Mouse (Mus musculus) cerebellum, postnatal 14 days (tissue): ENCODE measurements around the gene A630073D07Rik.
A peak's percentile ranks its signal among the peaks of the same experiment; 100 is the strongest.
"Not testable (repeated sequence)": the region's sequence is repeated elsewhere in the genome, so short reads cannot be mapped to it uniquely, and the experiment has no call there.

ENCODE experiments used
- DNase-seq, 2 experiments: peaks; one replicate each; pipeline ENCODE4 v3.0.0; 2021; ENCODE audit warnings: mixed read lengths in 2 of 2

A630073D07Rik gene

GRCm38 (mm10) chr6:132651426-132651825, at the start of gene A630073D07Rik:
Gene A630073D07Rik (minus strand): TSS chr6:132651526.
- DNase-seq: no peak

- no peak for DNase-seq
Measured at GRCm38 (mm10) chr6:132700907-132701306, 49.6 kb upstream of the A630073D07Rik start, which contains the start of gene Tas2r121. Gene Tas2r121 (minus strand): TSS chr6:132701007.

- DNase-seq: not testable (repeated sequence)
Measured at GRCm38 (mm10) chr6:132691596-132691995, 40.3 kb upstream of the A630073D07Rik start.

GRCm38 (mm10) chr6:132656653-132657052, 5.3 kb upstream of the A630073D07Rik start, which contains the start of gene Tas2r120:
Gene Tas2r120 (plus strand): TSS chr6:132656953.
- no peak for DNase-seq

- peak in 1 of 2 experiments; percentile 1 for DNase-seq
Measured at GRCm38 (mm10) chr6:132649399-132649798, 1.9 kb downstream of the A630073D07Rik start.

GRCm38 (mm10) chr6:132595613-132596012, 55.7 kb downstream of the A630073D07Rik start, which contains the start of gene Prp2:
Gene Prp2 (plus strand): TSS chr6:132595913.
- DNase-seq: not testable (repeated sequence)
